Mouse (Mus musculus) adrenal gland, adult 8-10 months (tissue): ENCODE results near the gene Tub. TPM values are rescaled to one million over a fixed set of nuclear protein-coding genes. Genes with fewer than 3 reads are reported as not detected.

ENCODE experiments used
- DNase-seq: peaks from one replicate; pipeline ENCODE4 v3.0.0; 2022
- total RNA-seq, 4 experiments: library from RNA; stranded (reverse); gene quantifications; 2 replicates each; pipeline ENCODE4 v1.2.4; 2022

Tub gene
- total RNA-seq, 4 experiments from 2014 or later: 36.0 to 70.2 (median 52.9) TPM

DNA sequence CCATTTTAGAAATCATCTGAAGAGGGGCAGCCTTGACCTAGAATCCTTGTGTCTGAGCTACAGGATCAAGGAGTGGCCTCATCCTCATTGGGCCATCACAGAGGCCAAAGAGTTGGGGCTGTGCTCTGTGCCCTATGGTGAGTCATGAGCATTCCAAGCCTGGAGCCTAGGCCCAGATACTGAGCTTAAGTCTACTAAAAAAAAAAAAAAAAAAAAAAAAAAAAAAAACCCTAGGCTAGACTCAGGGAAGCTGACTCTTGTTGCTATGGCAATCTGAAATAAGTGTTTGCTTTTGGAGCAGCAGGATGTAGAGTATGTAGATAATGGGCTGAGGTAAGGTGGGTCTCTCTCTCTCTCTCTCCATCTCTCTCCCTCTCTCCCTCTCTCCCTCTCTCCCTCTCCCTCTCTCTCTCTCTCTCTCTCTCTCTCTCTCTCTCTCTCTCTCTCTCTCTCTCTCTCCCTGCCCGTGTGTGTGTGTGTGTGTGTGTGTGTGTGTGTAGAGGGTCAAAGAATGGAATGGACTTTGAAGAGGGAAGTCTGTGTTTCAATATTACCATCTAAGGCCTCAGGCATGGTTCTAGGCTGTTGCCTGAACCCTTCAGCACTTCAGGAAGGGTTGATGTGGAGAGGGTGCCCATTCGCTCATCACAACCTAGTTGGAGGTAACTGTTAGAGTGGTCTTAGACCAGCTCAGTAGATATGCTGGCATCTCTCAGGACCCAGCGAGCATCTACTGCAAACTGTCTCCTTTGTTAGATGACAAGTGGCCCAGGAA, 36.0 kb downstream of the Tub start:
- peak; percentile 44 for DNase-seq

DNA sequence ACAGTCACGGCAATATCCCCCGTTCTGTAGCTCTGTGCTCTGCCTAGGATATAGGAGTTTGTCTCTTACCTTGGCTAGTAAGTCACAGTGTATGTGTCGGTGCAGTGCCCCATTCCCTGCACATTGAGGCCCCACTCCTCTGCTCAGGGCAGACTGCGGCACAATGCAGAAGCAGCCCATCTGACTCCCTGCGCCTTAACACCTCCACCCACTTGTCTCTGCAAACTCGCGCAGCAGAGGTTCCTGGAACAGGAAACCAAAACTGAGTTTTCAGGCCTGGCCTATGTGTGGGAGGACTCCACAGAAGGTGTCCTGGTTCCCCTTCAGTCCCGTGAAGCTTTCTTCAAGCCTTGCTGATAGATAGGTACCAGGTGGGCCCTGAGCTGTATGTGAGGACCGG, 41.1 kb downstream of the Tub start:
- DNase-seq: no peak

DNA sequence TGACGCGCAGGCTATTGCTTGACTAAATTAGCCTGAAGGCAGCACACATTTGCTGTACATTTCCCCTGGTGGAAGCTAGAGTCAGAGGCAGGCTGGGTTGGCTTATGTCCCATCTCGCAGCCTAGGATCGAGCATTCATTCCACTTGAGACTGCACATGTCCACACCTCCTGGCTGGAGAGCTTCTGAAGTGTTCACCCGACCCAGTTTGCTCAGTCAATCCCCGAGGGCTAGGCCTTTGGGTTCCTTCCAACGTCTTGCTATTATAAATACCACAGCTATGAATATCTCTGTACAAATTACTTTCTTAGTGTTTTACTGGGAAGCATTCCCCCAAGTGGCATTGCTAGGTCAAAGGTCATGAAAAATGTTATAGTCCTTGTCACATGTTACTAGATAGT, 43.1 kb downstream of the Tub start:
- no peak for DNase-seq

GRCm38 (mm10) chr7:108993881-108994291, 43.7 kb downstream of the Tub start:
- no peak for DNase-seq

- no peak for DNase-seq
Observed at GRCm38 (mm10) chr7:108996156-108996555, 46.0 kb downstream of the Tub start.

GRCm38 (mm10) chr7:109000315-109000954, 50.3 kb downstream of the Tub start:
- DNase-seq: no peak

DNA sequence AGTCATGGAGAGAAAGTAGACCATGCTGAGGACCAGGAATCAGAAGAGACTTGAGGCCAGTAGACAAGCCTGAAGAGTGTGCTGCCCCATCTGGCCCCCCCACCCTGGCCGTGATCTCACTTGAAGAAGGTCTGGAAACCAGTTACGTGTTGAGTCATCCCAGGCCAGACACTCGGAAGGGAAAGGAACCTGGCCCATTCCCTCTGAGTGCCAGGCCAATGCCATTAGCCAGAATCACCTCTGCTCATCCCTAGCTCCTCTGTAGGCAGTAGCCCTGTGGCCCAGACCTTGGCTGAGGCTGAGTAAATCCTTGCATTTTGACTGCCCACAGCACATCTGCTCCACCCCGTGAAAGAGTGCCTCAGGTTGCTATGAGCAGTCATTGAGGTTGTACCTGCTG, 51.8 kb downstream of the Tub start:
- no peak for DNase-seq

GRCm38 (mm10) chr7:109003653-109004052, 53.5 kb downstream of the Tub start:
- DNase-seq: no peak

DNA sequence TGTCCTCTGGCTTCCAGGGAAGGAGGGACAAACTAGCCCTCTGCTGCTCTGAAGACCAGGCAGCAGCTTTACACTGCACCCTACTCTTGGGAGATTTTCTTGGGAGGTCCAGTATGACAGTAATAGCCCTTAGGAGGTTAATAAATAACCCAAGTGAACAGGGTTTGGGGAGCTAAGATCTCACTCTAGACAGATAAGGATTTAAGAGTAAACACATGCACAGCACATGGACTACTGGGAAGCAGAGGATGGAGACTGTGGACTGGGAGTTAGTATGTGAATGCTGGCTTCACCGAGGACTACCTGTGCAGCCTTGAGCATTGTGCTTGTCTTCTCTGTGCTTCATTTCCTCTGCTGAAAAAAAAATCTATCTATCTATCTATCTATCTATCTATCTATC, 59.1 kb downstream of the Tub start:
- no peak for DNase-seq

- DNase-seq: no peak
Observed at GRCm38 (mm10) chr7:109010720-109011595, 60.8 kb downstream of the Tub start.

GRCm38 (mm10) chr7:109011596-109012180, 61.5 kb downstream of the Tub start:
- no peak for DNase-seq

DNA sequence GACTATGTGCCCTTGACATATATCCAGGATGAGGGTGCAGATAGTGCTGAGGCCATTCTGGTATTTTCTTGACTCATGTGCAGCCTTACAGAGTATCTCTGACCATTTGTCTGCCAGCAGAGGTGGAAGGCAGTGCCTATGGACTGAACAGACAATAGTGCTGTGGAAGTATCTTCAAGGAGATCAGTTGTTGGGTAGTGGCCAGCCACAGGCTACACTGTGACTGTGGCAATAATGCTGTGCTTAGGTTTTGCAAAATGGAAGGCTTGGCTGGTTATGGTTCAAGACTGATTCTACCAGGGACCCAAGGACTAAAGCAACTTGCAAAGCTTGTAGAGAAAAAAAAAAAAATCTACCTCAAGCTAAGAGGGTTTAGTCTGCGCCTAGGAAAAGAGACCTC, 62.4 kb downstream of the Tub start:
- DNase-seq: no peak

DNA sequence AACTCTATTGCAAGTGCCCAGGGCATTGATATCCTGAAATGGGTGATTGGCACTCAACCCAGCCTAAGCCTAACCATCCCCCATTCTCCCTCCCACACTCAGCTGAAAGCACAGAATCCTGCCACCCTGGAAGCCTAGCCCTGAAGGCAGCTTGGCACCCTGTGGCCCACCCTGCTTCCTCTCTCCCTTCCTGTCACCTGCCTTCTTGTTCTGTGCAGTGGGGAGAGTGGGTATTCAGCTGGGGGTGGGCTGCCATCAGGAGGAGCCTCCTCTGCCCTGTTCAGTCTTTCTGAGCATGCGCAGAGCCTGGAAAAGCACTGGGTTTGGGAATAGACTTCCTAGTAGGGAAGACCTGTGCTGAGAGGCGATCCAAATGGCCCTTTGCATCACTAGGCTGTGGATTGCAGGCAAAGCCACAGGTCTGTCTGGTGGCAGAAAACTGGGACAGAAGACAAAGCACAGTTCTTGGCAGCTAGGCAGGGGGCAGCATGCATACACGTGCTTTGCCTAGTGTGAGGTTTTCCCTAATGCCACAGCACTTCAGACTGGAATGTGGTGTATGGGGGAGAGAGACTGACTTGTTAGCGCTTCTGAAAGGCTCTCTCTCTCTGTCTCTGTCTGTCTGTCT, 63.0 kb downstream of the Tub start:
- no peak for DNase-seq

GRCm38 (mm10) chr7:109014851-109015250, 64.7 kb downstream of the Tub start:
- no peak for DNase-seq

- peak; percentile 30 for DNase-seq
Observed at GRCm38 (mm10) chr7:109016378-109016923, 66.3 kb downstream of the Tub start.

DNA sequence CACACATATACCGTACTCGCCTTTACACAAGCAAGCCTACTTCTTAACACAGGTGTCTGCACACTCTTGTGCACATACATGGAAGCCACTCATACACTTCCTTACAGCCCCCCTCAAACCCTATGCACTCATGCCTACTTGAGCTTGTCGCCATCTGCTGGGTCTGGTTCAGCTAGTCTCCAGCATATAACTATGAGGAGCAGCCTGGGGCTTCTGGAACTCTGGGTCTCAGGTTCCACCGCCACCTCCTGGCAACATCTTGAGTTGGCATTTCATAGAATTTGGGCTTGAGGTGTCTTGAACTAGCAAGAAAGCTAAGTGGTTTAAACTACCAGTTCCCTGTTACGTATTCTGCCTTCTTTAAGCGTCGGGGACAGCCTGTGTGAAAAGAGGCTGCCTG, 69.1 kb downstream of the Tub start:
- DNase-seq: no peak

DNA sequence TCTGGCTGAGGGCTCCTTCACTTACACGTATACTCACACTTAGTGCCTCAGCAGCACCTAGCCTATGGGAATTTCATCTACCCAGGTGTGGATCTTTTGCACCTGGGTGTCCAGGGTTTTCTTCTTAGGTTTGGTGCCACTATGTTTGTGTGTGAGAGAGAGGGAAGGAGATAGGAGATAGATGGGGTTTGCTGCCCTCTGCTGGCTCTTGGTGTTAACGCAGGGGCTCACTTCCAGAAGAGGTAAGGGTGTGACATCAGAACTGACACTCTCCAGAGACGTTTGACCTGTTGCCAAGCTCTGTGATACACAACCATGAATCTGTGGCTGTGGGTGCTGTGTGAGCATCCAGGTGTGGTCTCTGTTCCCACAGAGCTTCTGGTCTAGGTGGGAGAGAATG, 71.3 kb downstream of the Tub start:
- peak; percentile 48 for DNase-seq

DNA sequence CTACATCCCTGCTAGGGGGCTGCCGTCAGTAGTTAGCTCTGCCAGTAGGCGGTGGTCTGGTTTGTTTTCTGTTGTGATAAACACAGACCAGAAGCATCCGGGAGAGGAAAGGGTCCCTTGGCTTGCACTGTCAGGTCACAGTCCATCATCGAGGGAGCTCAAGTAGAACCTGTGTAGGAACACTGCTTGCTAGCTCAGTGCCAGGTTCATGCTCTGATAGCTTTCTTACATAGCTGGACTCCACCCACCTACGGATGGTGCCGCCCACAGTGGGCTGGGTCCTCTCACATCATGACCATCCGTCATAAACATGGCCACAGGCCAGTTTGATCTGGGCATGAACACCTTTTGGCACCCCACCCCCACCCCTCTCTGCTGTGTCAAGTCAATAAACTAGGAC, 75.6 kb downstream of the Tub start:
- DNase-seq: no peak

- DNase-seq: no peak
Observed at GRCm38 (mm10) chr7:109026976-109027375, 76.8 kb downstream of the Tub start.

- DNase-seq: no peak
Observed at GRCm38 (mm10) chr7:109027721-109028120, 77.6 kb downstream of the Tub start.

DNA sequence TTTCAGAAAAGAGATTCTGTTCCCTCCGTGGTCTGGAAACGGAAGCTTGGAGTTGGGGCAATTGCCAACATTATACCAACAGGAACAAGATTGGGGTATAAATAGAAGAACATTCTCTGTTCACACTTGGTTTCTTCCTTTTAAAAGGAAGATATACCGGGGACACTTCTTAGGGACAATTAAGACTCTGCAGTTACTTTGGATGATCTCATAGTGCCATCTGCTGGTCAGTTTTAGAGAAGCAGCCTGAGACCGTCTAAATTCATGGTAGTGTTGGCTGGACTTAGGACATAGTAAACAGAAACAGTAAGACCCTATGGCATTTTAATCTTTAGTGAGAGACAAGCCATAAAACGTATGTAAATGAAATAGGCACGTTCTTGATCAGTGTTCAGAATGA, 78.1 kb downstream of the Tub start:
- no peak for DNase-seq

DNA sequence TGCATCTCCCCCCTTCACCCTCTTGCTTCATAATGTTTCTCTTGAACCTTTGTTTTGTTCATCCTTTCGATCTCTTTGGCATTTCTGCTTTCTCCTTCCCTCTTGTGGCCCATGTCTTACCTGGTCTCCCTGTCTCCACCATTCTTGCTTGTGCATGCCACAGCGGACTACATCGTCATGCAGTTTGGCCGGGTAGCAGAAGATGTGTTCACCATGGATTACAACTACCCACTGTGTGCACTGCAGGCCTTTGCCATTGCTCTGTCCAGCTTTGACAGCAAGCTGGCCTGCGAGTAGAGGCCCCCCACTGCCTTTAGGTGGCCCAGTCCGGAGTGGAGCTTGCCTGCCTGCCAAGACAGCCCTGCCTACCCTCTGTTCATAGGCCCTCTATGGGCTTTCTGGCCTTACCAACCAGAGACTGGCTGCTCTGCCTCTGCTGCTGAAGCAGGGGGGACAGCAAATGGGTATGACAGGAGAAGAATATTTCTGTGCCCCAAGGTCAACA, 79.9 kb downstream of the Tub start:
- no peak for DNase-seq
